Mouse (Mus musculus) midbrain, embryonic 12.5 days (tissue): ENCODE data around the gene Eps8. TPM values are rescaled to one million over a fixed set of nuclear protein-coding genes. Genes with fewer than 3 reads are reported as not detected.

Experiments used
- ATAC-seq: fragments of 200-750 bp; cut with Nextera tagmentation; 2 replicates; pipeline ENCODE4 v1.8.0; 2017; ENCODE audit warnings: low read depth, moderate TSS enrichment, moderate library complexity; ENCODE audit not compliant: low FRiP score
- H3K27ac ChIP-seq: fragments of 300-500 bp; sonication (generic); replicated peaks from 2 replicates; pipeline ENCODE4 v1.5.1; 2016; ENCODE audit warnings: mild to moderate bottlenecking
- H3K27me3 ChIP-seq: fragments of 300-500 bp; sonication (generic); 2 replicates; pipeline ENCODE4 v1.6.1; 2016; ENCODE audit warnings: mild to moderate bottlenecking
- H3K36me3 ChIP-seq: fragments of 300-500 bp; sonication (generic); 2 replicates; pipeline ENCODE4 v1.6.1; 2016
- H3K4me1 ChIP-seq: fragments of 300-500 bp; sonication (generic); 2 replicates; pipeline ENCODE4 v1.6.1; 2016
- H3K4me2 ChIP-seq: fragments of 300-500 bp; sonication (generic); replicated peaks from 2 replicates; pipeline ENCODE4 v1.6.1; 2016; ENCODE audit warnings: mild to moderate bottlenecking, moderate library complexity
- H3K4me3 ChIP-seq: fragments of 300-500 bp; sonication (generic); 2 replicates; pipeline ENCODE4 v1.5.1; 2016; ENCODE audit warnings: mild to moderate bottlenecking
- H3K9ac ChIP-seq: fragments of 300-500 bp; sonication (generic); replicated peaks from 2 replicates; pipeline ENCODE4 v1.6.1; 2016; ENCODE audit warnings: mild to moderate bottlenecking, moderate library complexity
- H3K9me3 ChIP-seq: fragments of 300-500 bp; sonication (generic); 2 replicates; pipeline ENCODE4 v1.6.1; 2016; ENCODE audit warnings: mild to moderate bottlenecking
- WGBS: fragments of 180-500 bp; shearing (Covaris S2); methylation state at CpG from one replicate; pipeline ENCODE4 v1.1.7; 2016; 5-methylcytosine and 5-hydroxymethylcytosine counted together
- polyA plus RNA-seq: library from polyadenylated mRNA; unstranded; fragments of >200 nt; fragmentation: Nextera tagmentation; extraction: Ambion mirVana; gene quantifications from 2 replicates; pipeline ENCODE4 v1.2.1, GENCODE M21; 2016

The Eps8 gene
- polyA plus RNA-seq, 1 experiment from 2014 or later, result 10.7 TPM

GRCm38 (mm10) chr6:137532758-137533157 is 121.9 kb downstream of the Eps8 start:
- H3K36me3 ChIP-seq, result no peaks in the 10 kb centered on the region
- no peaks in the 10 kb centered on the region for H3K9me3 ChIP-seq
- no peak overlapping the region for H3K9ac ChIP-seq
- no peak for ATAC-seq
- H3K4me1 ChIP-seq, result no peaks in the 10 kb centered on the region
- 95% methylated on average over 8 of the region's 8 CpGs for WGBS
- H3K27me3 ChIP-seq, result no peaks in the 10 kb centered on the region
- no peak overlapping the region for H3K4me2 ChIP-seq
- no peak overlapping the region for H3K27ac ChIP-seq
- no peak overlapping the region for H3K4me3 ChIP-seq

DNA sequence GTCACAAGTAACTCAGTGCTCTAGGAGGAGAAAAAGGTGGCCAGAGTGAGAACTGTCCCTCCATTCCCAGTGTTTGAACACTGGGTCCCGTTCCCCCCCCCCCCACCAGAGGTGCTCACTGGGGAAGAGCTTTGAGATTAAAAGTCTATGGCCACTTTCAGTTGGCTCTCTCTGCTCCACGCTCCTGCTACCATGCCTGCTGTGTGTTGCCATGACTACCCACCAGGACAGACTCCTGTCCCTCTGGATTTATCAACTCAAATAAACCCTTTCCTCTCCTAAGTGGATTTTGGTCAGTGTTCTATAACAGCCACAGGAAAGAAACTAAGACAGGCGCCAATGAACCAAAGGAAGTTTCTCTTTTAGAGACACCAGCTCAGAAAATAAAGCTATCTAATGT is 128.9 kb downstream of the Eps8 start:
- 10% methylated on average over 3 of the region's 3 CpGs for WGBS
- ATAC-seq, result peak; percentile 78
- H3K4me2 ChIP-seq, result no peak overlapping the region
- no peak overlapping the region for H3K4me3 ChIP-seq
- no peaks in the 10 kb centered on the region for H3K36me3 ChIP-seq
- H3K27me3 ChIP-seq, result no peaks in the 10 kb centered on the region
- H3K9me3 ChIP-seq, result no peaks in the 10 kb centered on the region
- H3K4me1 ChIP-seq, result peaks cover 5% of the 10 kb centered on the region
- no peak overlapping the region for H3K9ac ChIP-seq
- no peak overlapping the region for H3K27ac ChIP-seq

GRCm38 (mm10) chr6:137520343-137520704 is 134.4 kb downstream of the Eps8 start:
- H3K4me3 ChIP-seq, result no peak overlapping the region
- ATAC-seq, result no peak
- no peaks in the 10 kb centered on the region for H3K36me3 ChIP-seq
- WGBS, result 89% methylated on average over 8 of the region's 8 CpGs
- H3K9ac ChIP-seq, result no peak overlapping the region
- H3K9me3 ChIP-seq, result no peaks in the 10 kb centered on the region
- H3K27ac ChIP-seq, result no peak overlapping the region
- H3K4me2 ChIP-seq, result no peak overlapping the region
- peaks cover 2% of the 10 kb centered on the region; the same call in 1 of the 2 replicates for H3K4me1 ChIP-seq
- no peaks in the 10 kb centered on the region for H3K27me3 ChIP-seq

GRCm38 (mm10) chr6:137519529-137520342 is 134.9 kb downstream of the Eps8 start:
- Histone ChIP-seq H3K36me3 (no peaks in the 10 kb centered on the region), H3K4me2 (no peak overlapping the region), H3K9ac (no peak overlapping the region), H3K27me3 (no peaks in the 10 kb centered on the region), H3K9me3 (no peaks in the 10 kb centered on the region), H3K4me1 (peaks cover 2% of the 10 kb centered on the region; the same call in 1 of the 2 replicates), H3K4me3 (no peak overlapping the region), H3K27ac (no peak overlapping the region)
- WGBS, result 68% methylated on average over 11 of the region's 11 CpGs
- no peak for ATAC-seq

DNA sequence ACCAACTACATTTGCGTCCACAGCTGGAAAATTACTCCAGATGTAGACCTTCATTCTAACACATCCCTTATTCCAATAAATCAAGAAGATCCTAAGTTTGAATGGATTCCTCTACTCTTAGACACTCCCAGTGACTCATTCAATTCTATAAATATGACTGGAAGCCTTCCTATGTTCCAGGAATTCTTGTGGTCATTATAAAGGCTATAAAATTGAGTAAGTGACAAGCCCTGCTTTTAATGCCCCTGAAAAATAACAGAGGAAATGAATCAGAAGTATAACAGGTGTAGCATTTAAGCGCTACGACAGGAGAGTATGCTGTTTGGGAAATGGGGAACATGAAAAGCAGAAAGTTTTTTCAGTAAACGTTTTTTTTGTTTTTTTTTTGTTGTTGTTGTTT is 139.8 kb downstream of the Eps8 start:
- Histone ChIP-seq H3K9ac (no peak overlapping the region), H3K9me3 (no peaks in the 10 kb centered on the region), H3K4me3 (no peak overlapping the region), H3K27me3 (no peaks in the 10 kb centered on the region), H3K27ac (no peak overlapping the region), H3K4me2 (no peak overlapping the region), H3K4me1 (peaks cover 2% of the 10 kb centered on the region; the same call in 1 of the 2 replicates), H3K36me3 (no peaks in the 10 kb centered on the region)
- 87% methylated on average over 4 of the region's 4 CpGs for WGBS
- ATAC-seq, result no peak

DNA sequence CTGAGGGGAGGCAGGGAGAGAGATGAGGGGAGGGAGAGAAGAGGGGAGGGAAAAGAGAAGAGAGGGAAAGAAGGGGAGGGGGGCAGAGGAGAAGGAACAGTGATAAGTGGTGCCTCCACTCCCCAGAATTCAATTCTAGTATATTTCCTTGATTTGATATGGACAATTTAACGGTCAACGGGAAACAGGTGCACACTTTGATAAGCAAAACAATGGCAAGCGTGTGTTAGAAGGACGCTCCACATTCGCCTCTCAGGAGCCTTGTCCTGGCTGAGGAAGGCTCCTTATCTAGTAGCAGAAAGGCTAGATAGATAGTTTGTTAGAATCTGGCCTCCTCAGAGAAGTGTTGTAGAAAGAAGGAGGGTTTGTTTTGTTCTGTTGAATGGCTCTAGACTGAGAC is 141.9 kb downstream of the Eps8 start:
- H3K27me3 ChIP-seq, result no peaks in the 10 kb centered on the region
- H3K9ac ChIP-seq, result no peak overlapping the region
- no peak for ATAC-seq
- no peaks in the 10 kb centered on the region for H3K9me3 ChIP-seq
- no peaks in the 10 kb centered on the region for H3K36me3 ChIP-seq
- no peak overlapping the region for H3K27ac ChIP-seq
- WGBS, result 87% methylated on average over 5 of the region's 5 CpGs
- H3K4me1 ChIP-seq, result no peaks in the 10 kb centered on the region
- no peak overlapping the region for H3K4me3 ChIP-seq
- no peak overlapping the region for H3K4me2 ChIP-seq

DNA sequence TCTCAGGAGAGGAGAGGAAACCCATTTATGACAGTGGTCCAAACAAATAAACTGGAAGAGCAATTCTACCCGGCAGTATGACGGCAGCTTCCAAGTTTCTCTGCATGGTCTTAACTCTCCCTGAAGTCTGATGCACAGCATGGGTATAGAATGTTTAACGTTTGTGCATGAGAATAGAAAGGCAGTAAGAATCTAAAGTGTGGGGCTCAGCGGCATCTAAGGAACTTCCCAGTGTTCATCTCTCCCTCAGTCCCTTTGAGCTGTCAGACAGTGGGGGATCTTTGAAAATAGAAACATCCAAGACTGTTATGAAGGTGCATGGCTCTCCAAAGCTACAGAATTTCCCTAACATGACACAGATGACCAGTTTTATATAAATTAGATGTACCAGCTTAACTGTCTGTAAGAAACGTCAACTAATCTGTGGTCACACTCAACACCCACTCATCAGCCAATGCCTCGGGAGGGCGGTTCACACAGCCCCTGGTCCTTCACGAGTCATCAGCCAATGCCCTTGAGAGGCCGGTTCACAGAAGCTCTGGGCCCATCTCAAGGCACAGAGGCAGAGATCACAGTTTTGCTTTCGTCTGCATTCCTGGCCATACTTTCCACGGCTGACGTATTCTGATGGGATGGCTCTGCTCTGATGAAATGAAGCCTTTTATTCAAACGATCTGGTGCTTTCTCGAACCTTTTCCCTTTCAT is 145.2 kb downstream of the Eps8 start:
- Histone ChIP-seq H3K9me3 (no peaks in the 10 kb centered on the region), H3K4me3 (no peak overlapping the region), H3K36me3 (no peaks in the 10 kb centered on the region), H3K4me1 (no peaks in the 10 kb centered on the region), H3K27ac (no peak overlapping the region), H3K27me3 (no peaks in the 10 kb centered on the region), H3K9ac (no peak overlapping the region), H3K4me2 (no peak overlapping the region)
- ATAC-seq, result no peak
- 84% methylated on average over 14 of the region's 14 CpGs for WGBS

DNA sequence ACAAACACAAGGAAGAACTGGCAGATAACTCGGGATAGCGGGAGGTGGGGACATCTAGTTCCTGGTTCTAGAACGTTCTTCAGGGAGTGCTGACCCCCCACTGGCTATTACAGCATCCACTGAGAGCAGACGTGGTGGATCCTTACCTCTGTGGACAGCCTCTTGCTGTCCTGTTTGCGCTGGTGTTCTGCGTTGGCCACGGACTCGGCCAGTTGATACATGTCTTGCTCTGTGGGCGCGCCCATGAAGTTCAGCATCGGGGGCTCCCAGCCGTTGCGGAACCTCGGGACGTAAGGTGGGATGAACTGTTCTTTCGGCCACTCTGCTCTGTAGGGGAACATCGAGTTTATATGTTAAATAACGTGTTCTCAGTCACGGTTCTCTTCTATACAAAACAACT is 145.7 kb downstream of the Eps8 start:
- no peaks in the 10 kb centered on the region for H3K9me3 ChIP-seq
- H3K4me2 ChIP-seq, result no peak overlapping the region
- 93% methylated on average over 19 of the region's 19 CpGs for WGBS
- H3K36me3 ChIP-seq, result no peaks in the 10 kb centered on the region
- no peaks in the 10 kb centered on the region for H3K4me1 ChIP-seq
- no peak overlapping the region for H3K9ac ChIP-seq
- no peak overlapping the region for H3K27ac ChIP-seq
- ATAC-seq, result no peak
- H3K4me3 ChIP-seq, result no peak overlapping the region
- H3K27me3 ChIP-seq, result no peaks in the 10 kb centered on the region

GRCm38 (mm10) chr6:137506563-137506962 is 148.1 kb downstream of the Eps8 start:
- 93% methylated on average over 7 of the region's 7 CpGs for WGBS
- H3K4me2 ChIP-seq, result no peak overlapping the region
- H3K4me3 ChIP-seq, result no peak overlapping the region
- no peaks in the 10 kb centered on the region for H3K4me1 ChIP-seq
- no peak overlapping the region for H3K9ac ChIP-seq
- no peaks in the 10 kb centered on the region for H3K9me3 ChIP-seq
- no peaks in the 10 kb centered on the region for H3K36me3 ChIP-seq
- no peaks in the 10 kb centered on the region for H3K27me3 ChIP-seq
- no peak for ATAC-seq
- no peak overlapping the region for H3K27ac ChIP-seq

DNA sequence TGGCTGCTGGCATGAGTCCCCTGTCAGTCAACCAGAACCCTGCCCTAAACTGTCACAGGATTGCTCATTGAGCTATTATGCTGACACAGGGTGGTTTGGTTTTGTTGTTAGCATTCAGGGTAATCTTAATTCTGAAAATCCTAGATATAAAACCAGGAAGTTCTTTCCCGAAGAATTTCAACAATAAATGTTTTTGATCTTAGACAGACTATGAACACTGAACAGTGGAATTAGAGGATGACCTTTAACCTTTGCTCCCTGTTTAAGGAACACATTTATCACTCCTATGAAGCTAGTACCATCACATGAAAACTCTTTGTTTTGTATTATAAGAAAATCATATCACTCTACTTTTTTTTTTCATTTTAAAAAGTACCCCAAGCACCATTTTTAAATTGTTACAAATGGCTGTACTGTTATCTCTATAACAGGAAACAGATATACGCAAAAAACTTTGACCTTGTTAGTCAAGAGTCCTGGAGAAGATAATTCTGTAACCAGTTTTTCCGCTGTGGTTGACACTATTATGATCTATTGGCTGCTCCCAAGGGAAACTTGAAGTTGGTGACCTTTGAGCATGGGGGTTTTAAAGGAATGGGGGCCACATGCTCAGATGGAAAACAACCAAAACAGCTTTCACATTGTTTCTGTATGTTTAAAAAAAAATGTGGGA is 149.0 kb downstream of the Eps8 start:
- Histone ChIP-seq H3K4me2 (no peak overlapping the region), H3K27me3 (no peaks in the 10 kb centered on the region), H3K27ac (no peak overlapping the region), H3K4me3 (no peak overlapping the region), H3K9ac (no peak overlapping the region), H3K36me3 (no peaks in the 10 kb centered on the region), H3K9me3 (no peaks in the 10 kb centered on the region), H3K4me1 (no peaks in the 10 kb centered on the region)
- WGBS, result 84% methylated on average over 3 of the region's 3 CpGs
- ATAC-seq, result no peak

DNA sequence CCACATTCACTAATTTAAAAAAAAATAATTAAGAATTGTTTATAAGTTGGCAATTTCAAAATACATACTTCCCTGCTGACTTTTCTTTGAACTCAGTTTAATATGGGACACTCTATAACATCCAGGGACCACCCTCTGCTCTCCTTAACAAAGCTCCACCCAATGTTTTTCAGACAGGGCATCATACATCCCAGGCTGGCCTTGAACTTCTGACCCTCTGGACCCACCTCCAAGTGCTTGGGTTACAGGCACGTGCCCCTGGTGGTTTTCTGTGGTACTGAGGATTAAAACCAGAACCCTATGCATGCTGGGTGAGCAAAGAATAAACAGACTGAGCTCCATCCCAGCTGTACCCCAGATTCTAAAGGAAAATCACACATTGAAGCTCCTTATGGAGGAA is 150.6 kb downstream of the Eps8 start:
- ATAC-seq, result 0 out of 2 replicates have a peak, but pooled peaks have one; percentile 34
- no peaks in the 10 kb centered on the region for H3K9me3 ChIP-seq
- H3K27ac ChIP-seq, result no peak overlapping the region
- H3K4me3 ChIP-seq, result no peak overlapping the region
- no peak overlapping the region for H3K4me2 ChIP-seq
- no peak overlapping the region for H3K9ac ChIP-seq
- 60% methylated on average over 1 of the region's 1 CpGs for WGBS
- H3K36me3 ChIP-seq, result no peaks in the 10 kb centered on the region
- no peaks in the 10 kb centered on the region for H3K4me1 ChIP-seq
- no peaks in the 10 kb centered on the region for H3K27me3 ChIP-seq

GRCm38 (mm10) chr6:137503462-137503861 is 151.2 kb downstream of the Eps8 start:
- H3K27ac ChIP-seq, result no peak overlapping the region
- ATAC-seq, result no peak
- H3K9me3 ChIP-seq, result no peaks in the 10 kb centered on the region
- no peak overlapping the region for H3K9ac ChIP-seq
- no peak overlapping the region for H3K4me2 ChIP-seq
- WGBS, result 83% methylated on average over 8 of the region's 8 CpGs
- no peaks in the 10 kb centered on the region for H3K27me3 ChIP-seq
- H3K36me3 ChIP-seq, result no peaks in the 10 kb centered on the region
- H3K4me3 ChIP-seq, result no peak overlapping the region
- H3K4me1 ChIP-seq, result no peaks in the 10 kb centered on the region
